Mouse (Mus musculus) layer of hippocampus, adult 9-10 months (tissue): ENCODE data around the gene Slc44a3.

Experiments
- DNase-seq: peaks from one replicate; pipeline ENCODE4 v3.0.0; 2022; ENCODE audit warnings: low spot score

Slc44a3 gene

GRCm38 (mm10) chr3:121532176-121532575 lies at the start of gene Slc44a3:
Gene Slc44a3, minus strand, starts transcription at chr3:121532404.
- no peak for DNase-seq

GRCm38 (mm10) chr3:121579880-121580549 lies 47.8 kb upstream of the Slc44a3 start:
- no peak for DNase-seq

GRCm38 (mm10) chr3:121579402-121579801 lies 47.2 kb upstream of the Slc44a3 start:
- DNase-seq = no peak

GRCm38 (mm10) chr3:121578706-121579105 lies 46.5 kb upstream of the Slc44a3 start:
- DNase-seq = no peak

GRCm38 (mm10) chr3:121577641-121578040 lies 45.4 kb upstream of the Slc44a3 start:
- no peak for DNase-seq

- DNase-seq = no peak
Measured at GRCm38 (mm10) chr3:121577032-121577591, 44.9 kb upstream of the Slc44a3 start.

- no peak for DNase-seq
Measured at GRCm38 (mm10) chr3:121576367-121576766, 44.2 kb upstream of the Slc44a3 start.

- no peak for DNase-seq
Measured at GRCm38 (mm10) chr3:121574386-121574785, 42.2 kb upstream of the Slc44a3 start.

GRCm38 (mm10) chr3:121573858-121574257 lies 41.7 kb upstream of the Slc44a3 start:
- no peak for DNase-seq

- no peak for DNase-seq
Measured at GRCm38 (mm10) chr3:121571491-121571890, 39.3 kb upstream of the Slc44a3 start.

GRCm38 (mm10) chr3:121570623-121571022 lies 38.4 kb upstream of the Slc44a3 start:
- DNase-seq = no peak

- DNase-seq = no peak
Measured at GRCm38 (mm10) chr3:121569767-121570166, 37.6 kb upstream of the Slc44a3 start.

GRCm38 (mm10) chr3:121569004-121569403 lies 36.8 kb upstream of the Slc44a3 start:
- no peak for DNase-seq

GRCm38 (mm10) chr3:121567904-121568303 lies 35.7 kb upstream of the Slc44a3 start:
- DNase-seq = no peak

GRCm38 (mm10) chr3:121567337-121567900 lies 35.2 kb upstream of the Slc44a3 start:
- no peak for DNase-seq

GRCm38 (mm10) chr3:121566901-121567300 lies 34.7 kb upstream of the Slc44a3 start:
- no peak for DNase-seq

GRCm38 (mm10) chr3:121561803-121562202 lies 29.6 kb upstream of the Slc44a3 start:
- no peak for DNase-seq

- no peak for DNase-seq
Measured at GRCm38 (mm10) chr3:121560115-121560865, 28.1 kb upstream of the Slc44a3 start.

GRCm38 (mm10) chr3:121559406-121560114 lies 27.4 kb upstream of the Slc44a3 start:
- no peak for DNase-seq

GRCm38 (mm10) chr3:121558861-121559260 lies 26.7 kb upstream of the Slc44a3 start:
- DNase-seq = no peak

GRCm38 (mm10) chr3:121556304-121556703 lies 24.1 kb upstream of the Slc44a3 start:
- DNase-seq = no peak

- DNase-seq = no peak
Measured at GRCm38 (mm10) chr3:121553294-121553693, 21.1 kb upstream of the Slc44a3 start.
